Mouse (Mus musculus) C2C12 (cell line): ENCODE data around the gene Itpkc.

Source experiments
- CTCF ChIP-seq: IDR thresholded peaks from one replicate; pipeline ENCODE4 v1.5.1; 2011; ENCODE audit not compliant: control insufficient read depth, insufficient read depth, insufficient read length
- FOSL1 ChIP-seq: IDR thresholded peaks from one replicate; pipeline ENCODE4 v1.8.0; 2011; ENCODE audit warnings: mild to moderate bottlenecking, low read length; ENCODE audit not compliant: poor library complexity, insufficient read depth, severe bottlenecking
- MAX ChIP-seq: IDR thresholded peaks from one replicate; pipeline ENCODE4 v1.6.1; 2011; ENCODE audit warnings: mild to moderate bottlenecking, control low read depth
- MYOG ChIP-seq: IDR thresholded peaks from one replicate; pipeline ENCODE4 v1.6.1; 2011; ENCODE audit not compliant: control insufficient read depth, insufficient read length; ENCODE audit errors: extremely low read depth
- USF1 ChIP-seq: IDR thresholded peaks from one replicate; pipeline ENCODE4 v1.6.1; 2011; ENCODE audit warnings: low read depth, mild to moderate bottlenecking, control low read depth, moderate library complexity

DNA sequence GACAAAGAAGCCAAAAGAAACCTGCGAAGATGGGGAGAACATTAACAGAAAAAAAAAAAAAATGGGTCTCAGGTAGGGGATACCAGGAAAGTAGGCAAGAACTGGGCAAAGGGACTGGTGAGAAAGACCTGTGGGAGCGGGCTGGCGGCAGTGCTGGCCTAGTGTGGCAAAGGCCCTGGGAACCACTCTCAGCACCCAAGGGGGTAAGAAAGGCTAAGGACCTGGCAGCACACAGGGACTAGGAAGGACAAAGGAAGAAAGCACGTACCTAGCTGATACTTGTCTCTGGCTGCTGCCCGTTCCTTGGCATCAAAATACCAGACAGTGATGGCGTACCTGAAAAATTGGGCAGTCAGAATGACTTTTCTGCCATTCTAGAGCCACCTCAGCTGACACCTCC, 69.2 kb downstream of the Itpkc start:
- no peak for TF ChIP-seq CTCF
- TF ChIP-seq MAX, result no peak
- no peak for TF ChIP-seq FOSL1
- no peak for TF ChIP-seq USF1
- no peak for TF ChIP-seq MYOG
